Mouse (Mus musculus) ovary, adult 10 weeks (tissue): ENCODE data around the gene Fam210b. TPM values are rescaled to one million over a fixed set of nuclear protein-coding genes. Genes with fewer than 3 reads are reported as not detected.

Experiments used
- polyA plus RNA-seq: library from polyadenylated mRNA; stranded (reverse); fragments of 350-450 nt; fragmentation: Illumina TruSeq; extraction: RNeasy Lipid Tissue Mini Kit (QIAGEN cat#74804); gene quantifications from one replicate; pipeline ENCODE4 v1.2.3, GENCODE M21; 2014

The Fam210b gene
- polyA plus RNA-seq: 18.0 TPM

DNA sequence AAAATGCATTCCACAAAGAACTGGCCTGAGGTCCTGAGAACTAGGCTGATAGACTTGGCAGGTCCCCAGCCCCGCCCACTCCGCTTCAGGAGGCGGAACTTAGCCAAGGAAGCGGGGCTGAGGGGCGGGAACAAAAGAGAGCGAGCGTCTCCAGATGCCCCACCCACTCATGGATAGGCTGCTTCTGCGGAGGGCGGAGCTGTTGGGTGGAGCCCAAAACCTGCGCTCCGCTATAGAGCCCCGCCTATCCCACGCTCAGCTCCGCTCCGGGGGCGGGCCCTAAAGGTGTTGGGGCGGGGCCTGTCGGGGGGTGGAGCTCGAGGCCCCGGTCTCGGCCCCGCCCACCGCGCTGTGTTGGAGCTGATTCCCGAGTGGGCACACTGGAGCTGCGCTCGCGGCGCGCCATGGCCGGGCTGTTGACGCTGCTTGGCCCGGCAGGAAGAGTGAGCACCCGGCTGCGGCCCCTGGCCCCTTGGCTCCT is at the start of gene Fam210b:
Fam210b (plus strand) TSS at position 308 of the 481 bp plus-strand sequence.

DNA sequence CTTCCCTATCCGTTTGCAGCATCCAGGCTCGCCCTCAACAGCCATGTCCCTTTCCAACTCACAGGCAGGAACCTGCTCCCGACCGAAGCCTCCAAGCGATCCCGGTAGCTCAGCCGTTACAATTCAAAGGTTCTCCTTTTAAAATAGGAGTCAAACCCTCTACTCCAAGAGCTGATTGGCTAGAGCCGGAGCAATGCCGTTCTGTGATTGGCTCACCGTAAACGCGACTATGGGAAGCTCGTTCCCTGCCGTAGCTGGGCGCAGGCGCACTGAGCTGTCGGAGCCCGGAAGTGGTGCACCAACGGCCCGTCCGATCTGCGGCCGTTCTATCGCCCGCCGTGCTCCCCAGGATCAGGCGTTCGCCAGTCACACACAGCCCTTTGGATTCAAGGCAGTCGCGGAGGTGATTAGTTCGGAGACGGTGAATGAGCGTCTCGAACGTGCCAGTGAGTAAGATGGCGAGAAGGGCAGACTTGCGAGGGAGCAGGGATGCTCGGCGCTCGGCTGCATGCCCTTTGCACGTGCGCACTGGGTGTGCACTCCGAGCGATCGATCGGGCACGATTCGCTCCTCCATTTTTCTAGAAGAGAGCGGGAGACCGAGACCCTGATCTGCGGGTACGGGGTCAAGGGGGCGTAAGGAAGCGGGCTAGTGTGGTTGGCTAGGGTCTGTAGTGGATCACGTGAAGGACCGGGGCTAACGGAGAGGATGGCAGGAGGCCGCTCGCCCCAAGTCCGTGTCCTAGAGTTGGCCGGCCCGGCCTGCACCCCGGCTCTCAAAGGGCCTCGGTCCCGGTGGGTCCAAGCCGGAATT is 25.3 kb downstream of the Fam210b start, which contains the start of the genes Aurka and Cstf1:
Aurka (minus strand) TSS at position 125 of the 813 bp plus-strand sequence.
Cstf1 (plus strand) TSS at position 271 of the 813 bp plus-strand sequence.

DNA sequence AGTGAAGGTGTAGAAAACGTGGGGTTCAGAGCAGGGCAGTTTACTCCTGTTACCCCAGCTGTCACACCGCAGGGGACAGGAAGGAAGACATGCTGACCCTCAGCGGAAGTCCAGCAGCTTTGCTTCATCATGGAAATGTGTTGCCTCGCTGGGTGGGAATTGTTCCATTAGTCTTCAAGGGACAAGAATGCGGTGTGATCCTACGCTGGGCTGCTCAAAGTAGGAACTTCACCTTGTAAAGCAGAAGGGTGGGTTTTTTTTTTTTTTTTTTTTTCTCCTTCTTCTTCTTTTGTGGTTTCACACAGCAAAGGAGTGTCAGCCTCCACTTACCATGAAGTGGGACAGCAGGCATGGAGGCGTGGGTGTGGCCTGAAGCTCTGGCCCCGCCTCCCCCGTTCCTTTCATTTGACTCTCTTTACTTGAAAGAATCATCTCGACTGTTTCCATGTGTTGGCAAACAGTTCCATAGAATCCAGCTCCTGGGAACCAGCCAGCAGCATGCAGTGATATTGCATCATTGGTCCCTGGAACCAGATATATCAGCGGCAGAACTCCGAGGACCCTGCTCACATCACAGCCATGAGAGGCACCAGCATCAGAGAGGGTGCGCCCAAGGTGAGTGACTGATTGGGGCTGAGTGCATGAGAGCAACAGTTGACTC is 48.2 kb downstream of the Fam210b start, which contains the start of gene Cass4:
Cass4 (plus strand) TSS at position 404 of the 661 bp plus-strand sequence.

Other genes with a start within 250 kb of the Fam210b start
- not detected for gene Mc3r, start 97.1 kb upstream of the Fam210b start, polyA plus RNA-seq
- gene Aurka, start 25.0 kb downstream of the Fam210b start, polyA plus RNA-seq: 15.4 TPM
- 6.7 TPM for gene Cstf1, start 25.1 kb downstream of the Fam210b start, polyA plus RNA-seq
- 0.11 TPM for gene Cass4, start 48.2 kb downstream of the Fam210b start, polyA plus RNA-seq
- gene Rtf2, start 95.0 kb downstream of the Fam210b start, polyA plus RNA-seq: 1.9 TPM
- gene Gcnt7, start 113.0 kb downstream of the Fam210b start, polyA plus RNA-seq: not detected
- not detected for gene Fam209, start 127.0 kb downstream of the Fam210b start, polyA plus RNA-seq
- gene Tfap2c, start 204.0 kb downstream of the Fam210b start, polyA plus RNA-seq: 0.37 TPM